Mouse (Mus musculus) cerebellum, adult 2 months (tissue): ENCODE results near the gene Dmbt1.

ENCODE experiments used
- CTCF ChIP-seq: fragments of 200-500 bp; IDR thresholded peaks from 2 replicates; pipeline ENCODE4 v1.5.1; 2011; ENCODE audit warnings: low read depth, mild to moderate bottlenecking, control low read depth, low read length, moderate library complexity, borderline replicate concordance; ENCODE audit not compliant: insufficient read depth
- POLR2A ChIP-seq: fragments of 200-500 bp; IDR thresholded peaks from 2 replicates; pipeline ENCODE4 v1.6.1; 2011; ENCODE audit warnings: low read length, control low read depth, borderline replicate concordance; ENCODE audit not compliant: insufficient read depth

- no peak for TF ChIP-seq CTCF
- TF ChIP-seq POLR2A, result no peak
These were observed 40.6 kb upstream of the Dmbt1 start for GRCm38 (mm10) chr7:130991174-130991789.
